Mouse (Mus musculus): ENCODE data around the gene Col1a1.

Gene Col1a1

GRCm38 (mm10) chr11:94936045-94936444 lies at the start of gene Col1a1:
Gene Col1a1, plus strand, starts transcription at chr11:94936224.
- DNase-seq, result no peak

GRCm38 (mm10) chr11:94891155-94891554 lies 44.9 kb upstream of the Col1a1 start:
- no peak for DNase-seq

- no peak for DNase-seq
Observed at GRCm38 (mm10) chr11:94896753-94897376, 39.2 kb upstream of the Col1a1 start.

GRCm38 (mm10) chr11:94901231-94901630 lies 34.8 kb upstream of the Col1a1 start:
- no peak for DNase-seq

DNA sequence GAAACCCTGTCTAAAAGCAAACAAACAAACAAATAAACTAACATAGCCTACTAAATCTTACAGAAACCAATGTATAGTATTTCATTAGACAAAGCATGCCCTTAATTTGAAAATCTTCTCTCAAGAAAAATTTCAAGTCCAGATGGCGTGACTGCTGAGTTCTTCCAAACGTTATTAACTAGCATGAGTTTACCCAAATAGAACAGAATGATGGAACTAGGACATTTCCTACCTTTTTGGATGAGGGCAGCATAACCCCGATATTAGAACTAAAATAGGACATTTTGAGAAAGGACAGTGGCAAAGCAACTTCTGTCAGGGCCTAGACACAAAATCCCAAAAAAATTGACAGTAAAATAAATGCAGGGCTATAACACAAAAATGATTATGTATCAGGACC lies 31.7 kb upstream of the Col1a1 start:
- DNase-seq, result no peak

- no peak for DNase-seq
Observed at GRCm38 (mm10) chr11:94910971-94911370, 25.1 kb upstream of the Col1a1 start.

DNA sequence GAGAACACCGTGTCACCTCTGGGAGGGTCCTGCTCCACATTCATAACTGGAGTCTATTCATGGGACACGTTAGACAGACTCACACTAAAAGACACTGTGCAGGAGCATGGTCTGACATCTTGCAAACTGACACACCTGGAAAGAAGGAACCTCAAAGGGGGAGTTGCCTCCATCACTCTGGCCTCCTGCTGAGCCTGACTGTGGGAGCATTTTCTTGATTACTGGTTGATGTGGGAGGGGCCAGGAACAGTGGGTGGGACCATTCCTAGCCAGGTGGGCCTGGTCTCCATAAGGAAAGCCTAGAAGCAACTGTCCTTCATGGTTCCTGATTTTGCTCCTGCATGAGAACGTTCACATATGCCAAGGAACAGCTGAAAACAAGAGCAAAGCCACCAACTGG lies 23.5 kb upstream of the Col1a1 start:
- DNase-seq, result no peak

DNA sequence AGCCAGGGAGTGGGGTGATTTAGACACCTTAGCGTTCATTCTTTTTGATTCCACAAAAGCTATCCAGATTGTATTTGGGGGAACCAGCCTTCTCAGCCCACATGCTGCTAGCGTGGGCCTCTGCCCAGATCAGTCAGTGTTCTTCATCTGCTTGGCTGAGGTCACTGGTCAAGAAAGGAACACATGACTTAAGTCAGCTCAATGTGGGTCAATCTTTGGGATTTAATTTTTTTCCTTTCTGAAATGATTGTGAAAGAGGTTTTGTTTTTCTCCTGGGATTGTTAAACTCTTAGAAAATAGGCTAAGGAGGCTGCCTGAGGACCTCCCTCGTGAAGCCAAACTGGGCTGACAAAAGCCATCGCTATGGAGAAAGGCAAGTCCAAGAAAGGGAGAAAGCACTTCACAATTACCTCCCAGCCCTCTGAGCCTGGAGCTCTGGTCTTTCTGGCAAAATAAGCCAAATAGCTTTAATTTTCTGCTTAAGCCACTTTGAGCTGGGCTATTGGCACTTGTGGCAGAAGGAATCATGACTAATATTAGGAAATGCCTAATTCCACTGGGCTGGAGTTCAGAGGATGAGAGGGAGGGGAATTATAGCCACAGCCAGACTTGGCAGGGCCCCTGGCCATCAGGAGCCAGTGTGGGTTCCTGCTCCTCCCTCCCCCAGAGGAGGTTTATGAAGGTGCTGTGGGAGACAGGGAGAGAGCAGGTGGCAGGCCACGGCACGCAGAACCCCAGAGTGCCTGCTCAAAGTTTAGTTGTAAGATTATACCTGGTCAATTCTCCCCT lies 22.5 kb upstream of the Col1a1 start:
- no peak for DNase-seq

DNA sequence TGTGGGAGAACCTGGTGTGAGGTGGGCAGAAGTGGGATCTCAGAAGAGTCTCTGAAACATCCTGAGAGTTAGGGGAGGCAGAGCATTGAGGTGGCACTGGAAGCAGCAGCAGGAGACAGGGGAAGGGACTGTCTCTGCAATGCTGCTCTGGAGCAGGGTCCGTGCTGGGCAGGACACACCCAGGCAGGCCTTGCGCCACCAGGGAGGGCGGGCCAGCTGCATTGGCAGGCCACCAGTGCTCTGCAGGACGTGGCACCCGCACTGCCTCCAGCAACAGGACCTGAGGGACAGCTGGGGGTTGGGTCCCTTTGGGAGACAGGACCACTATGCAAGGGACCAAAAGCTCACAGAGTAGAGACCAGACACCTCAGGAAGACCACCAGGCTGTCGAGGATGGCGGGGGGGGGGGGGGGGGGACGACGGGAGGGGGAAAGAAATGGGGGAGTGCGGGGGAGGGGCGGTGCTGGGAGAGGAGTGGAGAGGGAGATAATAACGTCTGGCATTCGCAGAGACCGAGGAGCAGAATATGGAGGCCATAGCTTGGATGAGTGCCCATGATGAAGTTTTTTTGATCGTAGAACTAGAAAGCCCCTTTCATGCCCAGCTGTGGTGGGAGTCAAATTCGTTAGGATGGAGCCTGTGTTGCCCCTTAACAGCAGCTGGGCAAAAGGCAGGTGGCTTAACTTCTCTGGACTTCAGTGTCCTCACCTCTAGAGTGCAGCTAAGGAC lies 20.2 kb upstream of the Col1a1 start:
- peak; percentile 30 for DNase-seq

- no peak for DNase-seq
Observed at GRCm38 (mm10) chr11:94916477-94916876, 19.5 kb upstream of the Col1a1 start.

GRCm38 (mm10) chr11:94917717-94918116 lies 18.3 kb upstream of the Col1a1 start:
- no peak for DNase-seq

DNA sequence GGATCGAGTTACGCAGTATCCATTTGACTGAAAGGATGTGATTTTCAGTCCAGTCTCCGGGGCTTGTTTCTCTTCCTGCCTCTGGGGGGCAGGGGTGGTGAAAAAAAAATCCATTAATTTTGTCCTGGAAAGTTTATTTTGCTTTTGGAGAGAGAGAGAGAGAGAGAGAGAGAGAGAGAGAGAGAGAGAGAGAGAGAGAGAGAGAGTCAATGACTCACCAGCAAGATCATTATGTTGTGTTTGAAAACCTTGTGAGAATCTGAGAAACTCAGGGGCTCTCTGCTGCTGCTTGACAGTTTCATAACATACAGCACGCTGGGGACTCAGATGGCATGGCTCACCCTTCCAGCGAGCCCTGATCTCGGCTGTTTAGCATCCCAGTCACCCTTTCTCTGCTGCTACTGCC lies 15.0 kb upstream of the Col1a1 start:
- DNase-seq, result no peak

GRCm38 (mm10) chr11:94924977-94925376 lies 11.0 kb upstream of the Col1a1 start:
- no peak for DNase-seq

- no peak for DNase-seq
Observed at GRCm38 (mm10) chr11:94926431-94926830, 9.6 kb upstream of the Col1a1 start.

DNA sequence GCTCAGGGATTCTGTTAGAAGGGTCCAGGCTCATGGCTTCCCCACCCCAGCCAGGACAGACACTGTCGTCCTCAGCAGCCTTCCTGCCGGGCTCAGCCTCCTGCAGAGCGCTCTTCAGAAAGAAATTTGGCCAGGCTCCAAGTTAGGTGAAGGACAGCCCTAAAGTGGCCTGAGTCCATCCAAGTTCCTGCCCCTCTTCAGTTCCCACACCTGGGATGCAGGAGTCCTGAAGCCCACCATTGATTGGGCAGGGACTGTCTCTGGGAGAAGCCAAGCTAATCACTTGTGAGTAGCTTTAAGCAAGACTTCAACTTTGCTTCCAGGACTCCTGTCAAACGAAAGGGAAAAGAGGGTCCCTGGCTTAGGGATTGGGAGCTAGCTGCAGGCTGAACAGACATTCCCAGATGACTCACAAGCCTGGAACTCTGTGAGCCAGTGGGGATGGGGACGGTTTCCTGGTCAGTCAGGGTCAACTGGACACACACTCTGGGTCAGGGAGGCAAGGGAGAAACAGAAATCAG lies 8.2 kb upstream of the Col1a1 start:
- DNase-seq, result no peak

GRCm38 (mm10) chr11:94928820-94929219 lies 7.2 kb upstream of the Col1a1 start:
- peak; percentile 39 for DNase-seq

DNA sequence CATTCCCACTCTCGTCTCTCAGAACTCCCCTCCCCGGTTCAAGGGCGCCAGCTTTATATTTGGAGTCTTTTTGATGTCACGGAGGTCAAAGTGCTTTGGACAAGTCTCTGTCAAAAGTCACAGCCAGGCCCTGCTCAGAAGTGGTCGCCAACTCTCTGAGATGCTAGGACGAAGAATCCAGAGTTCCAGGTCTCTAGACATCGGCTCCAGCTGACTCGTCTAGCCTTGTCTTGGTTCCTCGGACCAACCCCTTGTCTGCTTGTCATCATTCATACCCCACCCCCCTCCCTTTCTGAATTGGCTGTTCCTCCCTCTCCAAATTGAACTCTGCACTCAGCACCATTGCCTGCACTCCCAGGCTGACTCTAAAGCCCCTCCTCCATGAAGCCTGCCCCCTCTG lies 6.4 kb upstream of the Col1a1 start:
- DNase-seq, result no peak

GRCm38 (mm10) chr11:94930151-94930550 lies 5.9 kb upstream of the Col1a1 start:
- DNase-seq, result no peak

- DNase-seq, result no peak
Observed at GRCm38 (mm10) chr11:94933584-94933983, 2.4 kb upstream of the Col1a1 start.

DNA sequence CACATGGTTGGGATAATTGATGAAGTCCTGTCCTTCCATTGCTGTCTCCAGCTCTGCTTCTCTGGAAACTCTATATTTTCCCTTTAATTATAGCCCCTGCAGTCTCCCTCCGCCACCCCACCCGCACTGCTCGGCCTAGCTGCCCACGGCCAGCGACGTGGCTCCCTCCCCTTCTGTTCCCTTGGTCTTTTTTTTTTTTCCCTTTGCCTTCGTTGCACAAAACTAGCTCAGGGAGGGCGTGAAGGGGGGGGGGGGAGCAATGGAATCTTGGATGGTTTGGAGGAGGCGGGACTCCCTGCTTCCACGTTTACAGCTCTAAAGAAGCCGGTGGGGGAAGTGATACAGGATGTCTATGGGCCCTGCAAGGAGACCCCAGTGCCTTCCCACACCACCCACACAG lies 1.5 kb upstream of the Col1a1 start:
- no peak for DNase-seq

DNA sequence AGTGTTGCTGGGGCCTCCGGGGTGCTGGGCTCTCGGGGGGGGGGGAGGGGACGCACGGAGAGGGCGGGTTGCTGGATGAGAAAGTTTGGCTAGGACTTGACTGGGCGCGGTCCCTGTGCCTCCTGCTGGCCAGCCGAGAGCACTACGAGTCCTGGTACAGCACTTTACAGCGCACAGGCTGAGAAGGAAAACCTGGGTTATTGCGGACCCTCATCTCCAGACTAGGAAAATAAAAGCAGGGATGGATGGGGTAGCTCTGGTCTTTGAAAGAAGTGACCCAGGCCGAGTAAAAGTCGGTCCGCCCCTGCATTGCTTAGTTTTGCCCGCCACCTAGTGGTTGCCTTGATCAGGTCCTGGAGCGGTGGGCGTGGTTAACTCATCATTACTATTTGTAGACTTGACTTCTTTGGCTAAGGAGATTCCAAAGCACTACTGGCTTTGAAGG lies 849 bp downstream of the Col1a1 start:
- DNase-seq, result peak; percentile 80

DNA sequence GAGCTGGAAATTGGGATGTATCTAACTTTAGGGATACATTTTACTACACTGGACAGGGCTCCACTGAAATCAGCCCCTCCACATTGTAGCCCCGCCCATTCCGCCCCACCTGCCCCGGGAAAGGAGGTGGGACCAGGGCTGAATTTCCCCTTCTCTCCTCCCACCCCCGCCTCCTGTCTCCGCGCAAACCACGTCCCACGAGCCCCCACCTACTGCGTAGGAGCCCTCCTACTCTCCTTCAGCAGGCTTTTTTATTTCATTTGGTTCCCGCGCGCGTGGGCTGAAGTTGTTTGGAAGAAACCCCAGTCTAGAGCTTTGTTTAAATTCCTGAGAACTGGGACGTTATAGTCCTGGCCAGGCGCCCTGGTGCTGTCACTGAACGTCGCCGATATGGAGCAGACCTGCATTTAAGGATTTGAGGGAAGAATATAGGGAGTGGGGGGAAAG lies 1.3 kb downstream of the Col1a1 start:
- DNase-seq, result peak; percentile 77

DNA sequence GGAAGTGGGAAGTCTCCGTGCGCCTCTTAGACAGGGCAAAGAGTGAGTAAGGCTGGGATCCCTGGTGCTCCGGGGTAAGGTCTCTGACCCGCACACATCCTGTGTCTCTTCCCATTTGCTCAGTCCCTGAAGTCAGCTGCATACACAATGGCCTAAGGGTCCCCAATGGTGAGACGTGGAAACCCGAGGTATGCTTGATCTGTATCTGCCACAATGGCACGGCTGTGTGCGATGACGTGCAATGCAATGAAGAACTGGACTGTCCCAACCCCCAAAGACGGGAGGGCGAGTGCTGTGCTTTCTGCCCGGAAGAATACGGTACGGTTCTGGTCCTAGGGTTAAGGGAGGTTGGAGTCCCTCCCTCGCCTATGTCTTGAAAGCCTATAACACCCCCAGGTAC lies 1.8 kb downstream of the Col1a1 start:
- DNase-seq, result no peak

- no peak for DNase-seq
Observed at GRCm38 (mm10) chr11:94938296-94938695, 2.3 kb downstream of the Col1a1 start.
